Mouse (Mus musculus): Measurements from ENCODE around the gene Tmem255b. TPM values are rescaled to one million over a fixed set of nuclear protein-coding genes. Genes with fewer than 3 reads are reported as not detected.

Gene Tmem255b
- total and polyA plus RNA-seq, 2 experiments from 2014 or later: 1.8 to 2.2 TPM

- no peak for DNase-seq (ENCODE audit: low spot score)
- H3K36me3 ChIP-seq (ENCODE audit: insufficient read depth, low read length): no peaks in the 10 kb centered on the region
- no peak for TF ChIP-seq CTCF (IDR thresholded peaks at IDR 0.05)
- 86% methylated on average over 3 of the region's 3 CpGs for whole genome bisulfite sequencing
- no peak overlapping the region for H3K4me2 ChIP-seq (ENCODE audit: low read depth, low read length, poor library complexity, severe bottlenecking)
- H3K27ac ChIP-seq (ENCODE audit: low read depth, low read length): no peak overlapping the region
- no peaks in the 10 kb centered on the region for H3K27me3 ChIP-seq (ENCODE audit: insufficient read depth, low read length)
- H3K9me3 ChIP-seq (ENCODE audit: low read length): no peaks in the 10 kb centered on the region
- no peak for ATAC-seq (ENCODE audit: low FRiP score)
- H3K4me1 ChIP-seq (ENCODE audit: insufficient read depth, low read length): no peaks in the 10 kb centered on the region
- H3K9ac ChIP-seq (replicated peaks; ENCODE audit: low read length, poor library complexity, severe bottlenecking): no peak overlapping the region
- H3K4me3 ChIP-seq (ENCODE audit: low read depth, low read length): no peak overlapping the region
Observed at GRCm38 (mm10) chr8:13507284-13507937, 72.4 kb downstream of the Tmem255b start.

- H3K4me3 ChIP-seq (ENCODE audit: low read depth, low read length): no peak overlapping the region
- no peaks in the 10 kb centered on the region for H3K9me3 ChIP-seq (ENCODE audit: low read length)
- no peak overlapping the region for H3K27ac ChIP-seq (ENCODE audit: low read depth, low read length)
- DNase-seq (ENCODE audit: low spot score) (no peak), ATAC-seq (ENCODE audit: low FRiP score) (no peak)
- no peak overlapping the region for H3K9ac ChIP-seq (replicated peaks; ENCODE audit: low read length, poor library complexity, severe bottlenecking)
- H3K4me1 ChIP-seq (ENCODE audit: insufficient read depth, low read length): no peaks in the 10 kb centered on the region
- 65% methylated on average over 5 of the region's 5 CpGs for whole genome bisulfite sequencing
- no peak overlapping the region for H3K4me2 ChIP-seq (ENCODE audit: low read depth, low read length, poor library complexity, severe bottlenecking)
- H3K36me3 ChIP-seq (ENCODE audit: insufficient read depth, low read length): no peaks in the 10 kb centered on the region
- H3K27me3 ChIP-seq (ENCODE audit: insufficient read depth, low read length): no peaks in the 10 kb centered on the region
- TF ChIP-seq CTCF (IDR thresholded peaks at IDR 0.05): no peak
Observed at GRCm38 (mm10) chr8:13512016-13512415, 77.0 kb downstream of the Tmem255b start.

- Histone ChIP-seq H3K36me3 (ENCODE audit: insufficient read depth, low read length) (no peaks in the 10 kb centered on the region), H3K4me2 (ENCODE audit: low read depth, low read length, poor library complexity, severe bottlenecking) (no peak overlapping the region), H3K4me1 (ENCODE audit: insufficient read depth, low read length) (no peaks in the 10 kb centered on the region), H3K9ac (replicated peaks; ENCODE audit: low read length, poor library complexity, severe bottlenecking) (no peak overlapping the region), H3K27ac (ENCODE audit: low read depth, low read length) (no peak overlapping the region), H3K27me3 (ENCODE audit: insufficient read depth, low read length) (no peaks in the 10 kb centered on the region), H3K9me3 (ENCODE audit: low read length) (no peaks in the 10 kb centered on the region), H3K4me3 (ENCODE audit: low read depth, low read length) (no peak overlapping the region)
- WGBS: 75% methylated on average over 6 of the region's 6 CpGs
- ATAC-seq (ENCODE audit: low FRiP score): no peak
- no peak for TF ChIP-seq CTCF (IDR thresholded peaks at IDR 0.05)
- DNase-seq (ENCODE audit: low spot score): peak; percentile 67
Observed at GRCm38 (mm10) chr8:13512677-13513076, 77.7 kb downstream of the Tmem255b start.

- WGBS: 80% methylated on average over 5 of the region's 5 CpGs
- H3K36me3 ChIP-seq (ENCODE audit: insufficient read depth, low read length): no peaks in the 10 kb centered on the region
- ATAC-seq (ENCODE audit: low FRiP score): no peak
Observed at GRCm38 (mm10) chr8:13513556-13514370, 78.8 kb downstream of the Tmem255b start.

GRCm38 (mm10) chr8:13516011-13516442, 81.0 kb downstream of the Tmem255b start:
- no peaks in the 10 kb centered on the region for H3K9me3 ChIP-seq (ENCODE audit: low read length)
- no peak overlapping the region for H3K4me2 ChIP-seq (ENCODE audit: low read depth, low read length, poor library complexity, severe bottlenecking)
- TF ChIP-seq CTCF (IDR thresholded peaks at IDR 0.05): no peak
- H3K9ac ChIP-seq (replicated peaks; ENCODE audit: low read length, poor library complexity, severe bottlenecking): no peak overlapping the region
- no peaks in the 10 kb centered on the region for H3K4me1 ChIP-seq (ENCODE audit: insufficient read depth, low read length)
- H3K36me3 ChIP-seq (ENCODE audit: insufficient read depth, low read length): no peaks in the 10 kb centered on the region
- DNase-seq (ENCODE audit: low spot score): no peak
- no peak for ATAC-seq (ENCODE audit: low FRiP score)
- no peak overlapping the region for H3K4me3 ChIP-seq (ENCODE audit: low read depth, low read length)
- no peaks in the 10 kb centered on the region for H3K27me3 ChIP-seq (ENCODE audit: insufficient read depth, low read length)
- no peak overlapping the region for H3K27ac ChIP-seq (ENCODE audit: low read depth, low read length)
- 58% methylated on average over 7 of the region's 7 CpGs for WGBS

More at GRCm38 (mm10) chr8:13513556-13514370, 78.8 kb downstream of the Tmem255b start:
- Histone ChIP-seq H3K4me3 (ENCODE audit: low read depth, low read length) (no peak overlapping the region), H3K4me2 (ENCODE audit: low read depth, low read length, poor library complexity, severe bottlenecking) (no peak overlapping the region), H3K9me3 (ENCODE audit: low read length) (no peaks in the 10 kb centered on the region), H3K27ac (ENCODE audit: low read depth, low read length) (no peak overlapping the region), H3K9ac (replicated peaks; ENCODE audit: low read length, poor library complexity, severe bottlenecking) (no peak overlapping the region), H3K4me1 (ENCODE audit: insufficient read depth, low read length) (no peaks in the 10 kb centered on the region), H3K27me3 (ENCODE audit: insufficient read depth, low read length) (no peaks in the 10 kb centered on the region)
- TF ChIP-seq CTCF (IDR thresholded peaks at IDR 0.05): no peak
- DNase-seq (ENCODE audit: low spot score): no peak

GRCm38 (mm10) chr8:13516728-13517127, 81.7 kb downstream of the Tmem255b start:
- ATAC-seq (ENCODE audit: low FRiP score): no peak
- no peaks in the 10 kb centered on the region for H3K36me3 ChIP-seq (ENCODE audit: insufficient read depth, low read length)
- H3K4me1 ChIP-seq (ENCODE audit: insufficient read depth, low read length): no peaks in the 10 kb centered on the region
- WGBS: 83% methylated on average over 5 of the region's 5 CpGs
- no peaks in the 10 kb centered on the region for H3K27me3 ChIP-seq (ENCODE audit: insufficient read depth, low read length)
- no peak overlapping the region for H3K4me3 ChIP-seq (ENCODE audit: low read depth, low read length)
- H3K9me3 ChIP-seq (ENCODE audit: low read length): no peaks in the 10 kb centered on the region
- H3K27ac ChIP-seq (ENCODE audit: low read depth, low read length): no peak overlapping the region
- no peak overlapping the region for H3K9ac ChIP-seq (replicated peaks; ENCODE audit: low read length, poor library complexity, severe bottlenecking)
- no peak for DNase-seq (ENCODE audit: low spot score)
- no peak for TF ChIP-seq CTCF (IDR thresholded peaks at IDR 0.05)
- H3K4me2 ChIP-seq (ENCODE audit: low read depth, low read length, poor library complexity, severe bottlenecking): no peak overlapping the region

All from midbrain, postnatal 0 days (tissue).